Mouse (Mus musculus) spleen, adult 2 months (tissue): ENCODE data around the gene Lhfpl1. TPM values are rescaled to one million over a fixed set of nuclear protein-coding genes. Genes with fewer than 3 reads are reported as not detected.

ENCODE experiments used
- DNase-seq, 2 experiments: peaks; one replicate each; pipeline versions ENCODE4 v3.0.0 to v3.0.0-alpha.2; 2012 to 2021; ENCODE audit warnings: low spot score in 2 of 2, low read depth in 1 of 2
- H3K27ac ChIP-seq: fragments of 200-500 bp; 2 replicates; pipeline ENCODE4 v1.5.1; 2012; ENCODE audit warnings: low read length, inconsistent platforms; ENCODE audit not compliant: insufficient read depth
- H3K27me3 ChIP-seq: fragments of 200-500 bp; 2 replicates; pipeline ENCODE4 v1.6.1; 2012; ENCODE audit warnings: mild to moderate bottlenecking, moderate library complexity, low read length, inconsistent platforms; ENCODE audit not compliant: control insufficient read depth, insufficient read depth
- H3K36me3 ChIP-seq: fragments of 200-500 bp; 2 replicates; pipeline ENCODE4 v1.6.1; 2012; ENCODE audit warnings: mild to moderate bottlenecking, low read length, inconsistent platforms; ENCODE audit not compliant: control insufficient read depth, insufficient read depth
- H3K4me1 ChIP-seq: fragments of 200-500 bp; 2 replicates; pipeline ENCODE4 v1.6.1; 2011; ENCODE audit warnings: inconsistent platforms; ENCODE audit not compliant: control insufficient read depth, insufficient read depth, insufficient read length
- H3K4me3 ChIP-seq: fragments of 200-500 bp; 2 replicates; pipeline ENCODE4 v1.5.1; 2011; ENCODE audit warnings: mild to moderate bottlenecking, inconsistent platforms; ENCODE audit not compliant: insufficient read depth, insufficient read length; ENCODE audit errors: extremely low read depth
- CTCF ChIP-seq: fragments of 200-500 bp; IDR thresholded peaks from 2 replicates; pipeline ENCODE4 v1.5.1; 2011; ENCODE audit warnings: mild to moderate bottlenecking, inconsistent platforms; ENCODE audit not compliant: insufficient read depth, insufficient read length, insufficient replicate concordance; ENCODE audit errors: extremely low read depth
- POLR2A ChIP-seq: fragments of 200-500 bp; IDR thresholded peaks from 2 replicates; pipeline ENCODE4 v1.6.1; 2011; ENCODE audit warnings: low read depth, low read length, inconsistent platforms
- WGBS: fragments of 180-500 bp; shearing (Covaris S2); methylation state at CpG from one replicate; pipeline ENCODE4 v1.1.7; 2018; 5-methylcytosine and 5-hydroxymethylcytosine counted together
- polyA plus RNA-seq: library from polyadenylated mRNA; depleted of rRNA; stranded (reverse); fragments of >200 nt; gene quantifications from 2 replicates; pipeline ENCODE4 v1.2.3, GENCODE M21; 2012; rRNA removed

The Lhfpl1 gene
- polyA plus RNA-seq, 1 experiment, result 0.04 TPM

GRCm38 (mm10) chrX:145272209-145272608, 76.7 kb downstream of the Lhfpl1 start:
- Histone ChIP-seq H3K27ac (no peak overlapping the region), H3K4me3 (no peak overlapping the region), H3K4me1 (no peaks in the 10 kb centered on the region), H3K36me3 (no peaks in the 10 kb centered on the region), H3K27me3 (no peaks in the 10 kb centered on the region)
- no peak for TF ChIP-seq CTCF
- no peak for TF ChIP-seq POLR2A
- 95% methylated on average over 3 of the region's 3 CpGs for WGBS
- no peak for DNase-seq

- Histone ChIP-seq H3K36me3 (no peaks in the 10 kb centered on the region), H3K4me3 (no peak overlapping the region), H3K27ac (no peak overlapping the region), H3K27me3 (no peaks in the 10 kb centered on the region), H3K4me1 (no peaks in the 10 kb centered on the region)
- no peak for DNase-seq
- 84% methylated on average over 4 of the region's 4 CpGs for WGBS
- TF ChIP-seq POLR2A (no peak), CTCF (no peak)
Measured at GRCm38 (mm10) chrX:145271768-145272167, 77.1 kb downstream of the Lhfpl1 start.

- 42% methylated on average over 5 of the region's 5 CpGs for WGBS
- no peaks in the 10 kb centered on the region for H3K27me3 ChIP-seq
- no peak for DNase-seq
- no peaks in the 10 kb centered on the region for H3K36me3 ChIP-seq
- H3K4me3 ChIP-seq, result no peak overlapping the region
- no peak overlapping the region for H3K27ac ChIP-seq
- TF ChIP-seq POLR2A (no peak), CTCF (no peak)
- no peaks in the 10 kb centered on the region for H3K4me1 ChIP-seq
Measured at GRCm38 (mm10) chrX:145261803-145262202, 87.1 kb downstream of the Lhfpl1 start.

Other genes with a start within 250 kb of the Lhfpl1 start
- 1.1 and 1.9 TPM in 2 replicates for gene Amot, start 156.1 kb upstream of the Lhfpl1 start, polyA plus RNA-seq